Mouse (Mus musculus) E14TG2a.4 (cell line): Measurements from ENCODE around the gene Fut7.
"Not testable (repeated sequence)": the region's sequence is repeated elsewhere in the genome, so short reads cannot be mapped to it uniquely, and the experiment has no call there.

ENCODE experiments used
- H3K27me3 ChIP-seq: 2 replicates; pipeline ENCODE4 v1.6.1; 2014; ENCODE audit warnings: low read length, control low read depth; ENCODE audit not compliant: insufficient read depth
- H3K36me3 ChIP-seq: 2 replicates; pipeline ENCODE4 v1.6.1; 2014; ENCODE audit warnings: low read length, control low read depth; ENCODE audit not compliant: insufficient read depth
- H3K4me1 ChIP-seq: replicated peaks from 2 replicates; pipeline ENCODE4 v1.6.1; 2014; ENCODE audit warnings: low read depth, low read length, control low read depth
- H3K4me3 ChIP-seq: replicated peaks from 2 replicates; pipeline ENCODE4 v1.5.1; 2014; ENCODE audit warnings: mild to moderate bottlenecking, low read length
- H3K9me3 ChIP-seq: 2 replicates; pipeline ENCODE4 v1.6.1; 2014; ENCODE audit warnings: low read length, control low read depth
- CTCF ChIP-seq: conservative IDR thresholded peaks from 2 replicates; pipeline ENCODE4 v1.5.1; 2014; ENCODE audit warnings: low read length
- NANOG ChIP-seq: IDR thresholded peaks from 2 replicates; pipeline ENCODE4 v1.6.1; 2014; ENCODE audit warnings: borderline replicate concordance, low read length, mixed read lengths
- POU5F1 ChIP-seq: IDR thresholded peaks from 2 replicates; pipeline ENCODE4 v1.6.1; 2014; ENCODE audit warnings: low read length, borderline replicate concordance

Gene Fut7

DNA sequence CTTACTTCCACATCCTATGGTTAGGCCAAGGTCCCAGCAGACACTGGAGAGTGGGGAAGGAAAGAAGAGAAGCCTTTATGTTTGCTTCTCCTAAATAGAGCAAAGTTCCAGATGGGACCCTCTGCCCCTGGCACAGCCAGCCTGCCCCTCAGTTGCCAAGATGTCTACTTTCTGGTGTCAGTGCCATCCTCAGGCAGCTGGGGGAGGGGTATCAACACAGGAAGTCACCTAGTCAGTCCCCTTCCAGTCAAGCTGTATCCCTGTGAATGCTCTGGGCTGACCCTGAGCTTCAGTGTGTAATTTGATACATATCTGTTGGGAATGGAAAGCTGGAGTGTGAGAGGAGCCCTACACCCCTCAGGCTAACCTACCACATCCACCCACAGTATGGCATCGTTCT lies 26.1 kb upstream of the Fut7 start:
- Histone ChIP-seq H3K27me3 (peaks cover 95% of the 10 kb centered on the region), H3K36me3 (no peaks in the 10 kb centered on the region), H3K4me1 (peaks cover 42% of the 10 kb centered on the region), H3K4me3 (peak overlapping the region; percentile 86; the same call in 1 of the 2 replicates), H3K9me3 (no peaks in the 10 kb centered on the region)
- no peak for TF ChIP-seq CTCF
- TF ChIP-seq NANOG, result no peak
- no peak for TF ChIP-seq POU5F1

DNA sequence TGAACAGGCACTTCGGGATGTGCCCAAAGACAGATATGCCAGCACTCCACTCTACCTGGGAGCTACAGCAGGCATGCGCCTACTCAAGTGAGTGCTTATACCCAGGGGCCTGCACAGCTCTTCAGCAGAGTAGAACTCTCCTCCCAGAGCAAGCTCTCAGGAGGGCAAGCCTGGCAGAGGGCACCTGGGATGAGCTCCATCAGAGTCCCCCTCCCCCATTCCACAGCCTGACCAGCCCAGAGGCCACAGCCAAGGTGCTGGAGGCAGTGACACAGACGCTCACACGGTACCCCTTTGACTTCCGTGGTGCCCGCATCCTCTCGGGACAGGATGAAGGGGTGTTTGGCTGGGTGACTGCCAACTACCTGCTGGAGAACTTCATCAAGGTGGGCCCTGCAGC lies 25.0 kb upstream of the Fut7 start:
- H3K4me1 ChIP-seq, result peaks cover 49% of the 10 kb centered on the region
- no peak overlapping the region for H3K4me3 ChIP-seq
- peaks cover 90% of the 10 kb centered on the region for H3K27me3 ChIP-seq
- TF ChIP-seq POU5F1, result no peak
- no peak for TF ChIP-seq CTCF
- no peak for TF ChIP-seq NANOG
- no peaks in the 10 kb centered on the region for H3K36me3 ChIP-seq
- H3K9me3 ChIP-seq, result no peaks in the 10 kb centered on the region

DNA sequence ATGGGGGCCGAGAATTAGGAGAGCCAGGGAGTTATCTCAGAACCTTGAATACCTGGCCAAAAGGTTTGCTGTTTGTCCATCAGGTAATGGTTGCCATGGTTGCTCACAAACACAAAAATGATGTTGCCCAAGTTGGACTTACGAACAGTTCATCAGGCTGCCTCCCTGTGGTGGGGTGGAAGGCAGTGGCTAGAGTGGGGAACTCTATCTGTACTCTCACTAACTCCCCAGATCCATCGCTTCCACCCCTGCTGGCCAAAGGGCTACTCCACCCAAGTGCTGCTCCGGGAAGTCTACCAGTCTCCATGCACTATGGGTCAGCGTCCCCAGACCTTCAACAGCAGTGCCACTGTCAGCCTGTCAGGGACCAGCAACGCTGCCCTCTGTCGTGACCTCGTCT lies 24.0 kb upstream of the Fut7 start, which contains the start of gene Npdc1:
Gene Npdc1 (plus strand): TSS at position 301 of the 400 bp plus-strand sequence.
- H3K27me3 ChIP-seq, result peaks cover 93% of the 10 kb centered on the region
- H3K36me3 ChIP-seq, result no peaks in the 10 kb centered on the region
- no peaks in the 10 kb centered on the region for H3K9me3 ChIP-seq
- TF ChIP-seq POU5F1 (no peak), NANOG (no peak), CTCF (no peak)
- H3K4me1 ChIP-seq, result peaks cover 56% of the 10 kb centered on the region
- peak within 1 kb of the TSS; percentile 67; the same call in 1 of the 2 replicates for H3K4me3 ChIP-seq

DNA sequence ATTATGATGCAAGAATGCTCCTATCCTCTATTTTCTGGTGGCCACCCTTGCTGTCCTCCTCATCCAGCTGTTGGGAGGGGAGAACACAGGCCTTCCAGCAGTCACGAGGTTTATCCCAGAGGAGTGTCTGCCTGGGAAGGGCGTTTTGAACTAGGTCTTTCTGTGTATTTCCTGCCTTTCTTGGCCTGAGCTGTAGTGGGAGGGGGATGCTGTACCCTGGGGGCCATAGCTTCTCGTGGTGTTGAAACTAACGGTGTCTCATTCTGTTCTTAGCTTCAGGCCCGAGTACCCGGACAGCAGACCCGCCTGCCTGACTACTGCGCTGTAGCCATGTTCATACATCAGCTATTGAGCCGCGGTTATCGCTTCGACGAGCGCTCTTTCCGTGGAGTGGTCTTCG lies 22.8 kb upstream of the Fut7 start:
- Histone ChIP-seq H3K27me3 (peaks cover 89% of the 10 kb centered on the region), H3K9me3 (no peaks in the 10 kb centered on the region), H3K4me1 (peaks cover 54% of the 10 kb centered on the region), H3K36me3 (no peaks in the 10 kb centered on the region), H3K4me3 (peak overlapping the region; percentile 67)
- TF ChIP-seq NANOG (no peak), CTCF (no peak), POU5F1 (no peak)

DNA sequence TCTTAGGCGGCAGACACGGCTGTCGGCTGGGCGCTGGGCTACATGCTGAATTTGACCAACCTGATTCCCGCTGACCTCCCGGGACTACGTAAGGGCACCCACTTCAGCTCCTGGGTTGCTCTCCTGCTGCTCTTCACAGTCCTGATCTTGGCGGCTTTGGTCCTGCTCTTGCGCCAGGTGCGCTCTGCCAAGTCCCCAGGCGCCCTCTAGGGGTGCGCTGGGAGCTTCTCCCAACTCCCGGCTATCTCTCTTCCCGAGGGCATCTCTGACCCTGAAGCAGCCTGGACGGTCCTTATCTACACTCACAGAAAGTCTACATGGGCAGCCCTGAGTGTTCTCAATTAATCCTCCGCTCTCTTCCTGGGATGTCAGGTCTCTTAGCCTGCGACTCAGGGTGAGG lies 22.3 kb upstream of the Fut7 start:
- peak overlapping the region; percentile 67 for H3K4me3 ChIP-seq
- H3K9me3 ChIP-seq, result no peaks in the 10 kb centered on the region
- H3K27me3 ChIP-seq, result peaks cover 84% of the 10 kb centered on the region
- TF ChIP-seq NANOG (no peak), CTCF (peak; percentile 77)
- H3K36me3 ChIP-seq, result no peaks in the 10 kb centered on the region
- peaks cover 50% of the 10 kb centered on the region for H3K4me1 ChIP-seq

DNA sequence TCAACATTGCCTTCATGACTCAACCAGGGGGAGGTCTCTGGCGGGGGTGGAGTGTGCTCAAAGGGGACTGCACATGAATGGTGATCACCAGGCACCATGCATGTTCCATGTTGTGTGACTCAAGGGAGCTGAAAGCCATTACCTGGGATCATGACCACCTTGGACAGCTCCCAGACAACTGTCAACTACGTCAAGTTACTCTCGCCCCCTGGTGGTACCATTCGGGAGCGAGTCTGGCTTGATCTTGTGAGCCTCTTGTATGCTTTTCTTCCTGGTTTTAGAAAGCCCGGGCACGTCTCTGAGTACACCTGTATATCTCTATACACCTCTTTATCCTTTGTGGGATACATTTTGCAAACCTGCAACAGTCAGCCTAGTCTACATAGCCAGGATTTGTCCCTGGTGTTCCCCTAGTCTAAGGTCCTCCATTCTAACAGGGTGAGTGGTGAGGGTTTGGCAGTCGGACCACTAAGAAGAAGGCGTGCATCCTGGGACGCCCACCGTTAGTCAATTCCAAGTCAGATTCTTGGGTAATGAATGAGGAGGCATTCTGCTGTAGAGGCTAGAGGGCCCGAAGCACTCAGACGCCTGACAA lies 20.6 kb upstream of the Fut7 start:
- H3K27me3 ChIP-seq, result peaks cover 72% of the 10 kb centered on the region
- peaks cover 41% of the 10 kb centered on the region for H3K4me1 ChIP-seq
- peak; percentile 83 for TF ChIP-seq CTCF
- no peak for TF ChIP-seq POU5F1
- peak overlapping the region; percentile 91 for H3K4me3 ChIP-seq
- H3K9me3 ChIP-seq, result no peaks in the 10 kb centered on the region
- H3K36me3 ChIP-seq, result no peaks in the 10 kb centered on the region

DNA sequence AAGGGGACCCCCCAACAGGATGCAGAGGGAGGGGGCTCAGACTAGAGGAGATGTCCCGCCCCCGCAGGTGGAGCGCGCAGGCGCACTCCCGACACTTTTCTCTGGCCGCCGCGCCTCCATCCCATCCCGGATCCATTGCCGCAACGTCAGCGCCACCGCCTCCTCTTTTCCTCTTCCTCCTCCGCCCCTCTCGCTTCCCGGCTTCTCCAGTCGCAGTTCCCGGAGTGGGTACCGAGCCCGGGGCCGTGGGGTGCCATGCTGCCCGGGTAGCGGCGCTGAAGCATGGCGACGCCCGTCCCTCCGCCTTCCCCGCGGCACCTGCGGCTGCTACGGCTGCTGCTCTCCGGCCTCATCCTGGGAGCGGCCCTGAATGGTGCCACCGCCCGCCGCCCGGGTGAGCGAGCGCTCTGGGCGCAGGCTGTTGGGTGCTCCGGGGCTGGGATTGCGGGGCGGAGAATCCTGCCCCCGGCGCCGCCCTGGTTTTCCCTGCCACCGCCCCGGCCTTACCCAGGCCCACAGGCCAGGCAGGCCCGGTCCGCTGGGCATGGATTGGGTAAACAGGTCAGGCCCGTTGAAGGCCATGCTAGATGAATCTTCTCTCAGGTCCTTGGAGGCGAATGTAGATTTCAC lies 20.0 kb upstream of the Fut7 start:
- TF ChIP-seq NANOG (no peak), CTCF (no peak), POU5F1 (no peak)
- Histone ChIP-seq H3K27me3 (peaks cover 66% of the 10 kb centered on the region), H3K4me1 (peaks cover 46% of the 10 kb centered on the region), H3K9me3 (no peaks in the 10 kb centered on the region), H3K4me3 (peak overlapping the region; percentile 91), H3K36me3 (no peaks in the 10 kb centered on the region)

DNA sequence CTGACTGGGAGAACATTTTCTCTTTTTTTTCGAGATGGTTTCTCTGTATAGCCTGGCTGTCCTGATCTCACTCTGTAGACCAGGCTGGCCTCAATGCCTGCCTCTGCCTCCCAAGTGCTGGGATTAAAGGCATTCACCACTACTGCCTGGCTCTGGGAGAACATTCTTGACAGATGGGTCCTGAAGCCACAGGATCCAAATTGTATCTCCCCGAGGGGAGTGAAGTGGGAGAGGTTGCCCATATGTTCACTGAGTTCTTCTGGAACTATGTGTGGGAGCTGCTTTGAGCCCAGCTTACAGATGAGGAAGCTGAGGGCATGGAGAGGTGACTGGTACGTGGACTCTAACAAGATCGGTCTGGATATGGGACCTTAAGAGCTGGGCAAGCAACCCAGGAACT lies 19.1 kb upstream of the Fut7 start:
- TF ChIP-seq NANOG (no peak), CTCF (no peak), POU5F1 (no peak)
- Histone ChIP-seq H3K4me1 (peaks cover 53% of the 10 kb centered on the region), H3K9me3 (no peaks in the 10 kb centered on the region), H3K36me3 (no peaks in the 10 kb centered on the region), H3K27me3 (peaks cover 57% of the 10 kb centered on the region), H3K4me3 (0 out of 2 replicates have a peak overlapping the region, but pooled peaks have one; percentile 91)

DNA sequence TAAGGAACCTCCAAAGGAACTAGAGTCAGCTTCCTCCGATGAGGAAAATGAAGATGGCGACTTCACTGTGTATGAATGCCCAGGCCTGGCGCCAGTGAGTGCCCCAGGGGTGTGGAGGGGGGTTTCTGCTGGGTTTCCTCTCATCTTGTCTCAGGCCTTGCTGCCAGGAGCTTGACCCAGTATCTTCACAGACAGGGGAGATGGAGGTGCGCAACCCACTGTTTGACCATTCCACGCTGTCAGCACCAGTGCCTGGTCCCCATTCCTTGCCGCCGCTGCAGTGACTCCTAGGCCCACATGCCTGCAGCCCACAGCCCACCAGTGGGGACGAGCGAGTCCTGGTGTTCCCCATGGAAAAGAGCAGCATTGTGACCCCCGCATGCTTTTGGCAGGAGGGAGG lies 14.2 kb upstream of the Fut7 start:
- peak overlapping the region; percentile 11; the same call in 1 of the 2 replicates for H3K4me3 ChIP-seq
- no peak for TF ChIP-seq NANOG
- TF ChIP-seq POU5F1, result no peak
- peaks cover 14% of the 10 kb centered on the region for H3K27me3 ChIP-seq
- H3K36me3 ChIP-seq, result peaks cover 6% of the 10 kb centered on the region; the same call in 1 of the 2 replicates
- H3K9me3 ChIP-seq, result no peaks in the 10 kb centered on the region
- H3K4me1 ChIP-seq, result peaks cover 34% of the 10 kb centered on the region

DNA sequence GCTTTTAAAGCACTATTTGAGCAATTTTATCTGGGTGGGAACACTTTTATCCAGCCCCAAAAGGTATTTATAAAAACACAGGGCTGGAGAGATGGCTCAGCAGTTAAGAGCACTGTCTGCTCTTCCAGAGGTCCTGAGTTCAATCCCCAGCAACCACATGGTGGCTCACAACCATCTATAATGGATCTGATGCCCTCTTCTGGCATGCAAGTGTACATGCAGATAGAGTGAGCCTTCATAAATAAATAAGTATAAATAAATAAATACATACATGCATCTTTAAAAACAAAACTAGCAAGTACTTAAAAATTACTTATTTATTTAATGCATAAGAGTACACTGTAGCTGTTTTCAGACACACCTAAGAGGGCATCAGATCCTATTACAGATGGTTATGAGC lies 9.6 kb upstream of the Fut7 start:
- H3K36me3 ChIP-seq, H3K27me3 ChIP-seq: not testable (repeated sequence)

More for the DNA sequence above, 9.6 kb upstream of the Fut7 start:
- H3K9me3 ChIP-seq, H3K4me3 ChIP-seq: not testable (repeated sequence)
- peaks cover 13% of the 10 kb centered on the region for H3K4me1 ChIP-seq
